Mouse (Mus musculus) right cerebral cortex, postnatal 14 days (tissue): ENCODE results near the gene Olfr723.
"Not testable (repeated sequence)": the region's sequence is repeated elsewhere in the genome, so short reads cannot be mapped to it uniquely, and the experiment has no call there.

ENCODE experiments used
- DNase-seq: peaks from one replicate; pipeline ENCODE4 v3.0.0; 2022

The Olfr723 gene

DNA sequence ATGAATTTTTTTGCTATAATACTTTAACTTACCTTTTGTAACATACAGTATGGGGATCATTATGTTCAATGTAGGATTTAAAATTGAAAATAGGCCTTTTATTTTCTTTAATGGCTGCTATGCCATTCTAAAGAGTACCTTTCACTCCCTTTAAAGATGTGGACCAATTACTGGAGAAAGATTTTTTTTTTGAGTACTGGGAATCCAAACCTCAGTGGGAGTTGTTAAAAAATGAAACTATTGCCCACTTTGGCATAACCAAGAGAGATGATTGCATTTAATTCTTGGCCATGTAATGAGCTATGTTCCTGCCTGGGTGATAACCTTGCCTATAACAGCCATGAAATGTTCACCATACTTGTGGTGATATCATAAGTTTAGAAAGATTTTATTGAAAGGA, at the start of gene Olfr723:
TSS of gene Olfr723 (minus strand) at position 101 of the 400 bp plus-strand sequence.
- not testable (repeated sequence) for DNase-seq

DNA sequence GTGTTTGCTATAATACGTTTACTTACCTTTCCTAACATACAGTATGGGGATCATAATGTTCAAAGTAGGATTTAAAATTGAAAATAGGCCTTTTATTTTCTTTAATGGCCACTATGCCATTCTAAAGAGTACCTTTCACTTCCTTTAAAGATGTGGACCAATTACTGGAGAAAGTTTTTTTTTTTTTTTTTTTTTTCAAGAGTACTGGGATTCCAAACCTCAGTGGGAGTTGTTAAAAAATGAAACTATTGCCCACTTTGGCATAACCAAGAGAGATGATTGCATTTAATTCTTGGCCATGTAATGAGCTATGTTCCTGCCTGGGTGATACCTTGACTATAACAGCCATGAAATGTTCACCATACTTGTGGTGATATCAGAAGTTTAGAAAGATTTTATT, 31.6 kb upstream of the Olfr723 start, which contains the start of gene Olfr724:
TSS of gene Olfr724 (minus strand) at position 101 of the 400 bp plus-strand sequence.
- DNase-seq = not testable (repeated sequence)

DNA sequence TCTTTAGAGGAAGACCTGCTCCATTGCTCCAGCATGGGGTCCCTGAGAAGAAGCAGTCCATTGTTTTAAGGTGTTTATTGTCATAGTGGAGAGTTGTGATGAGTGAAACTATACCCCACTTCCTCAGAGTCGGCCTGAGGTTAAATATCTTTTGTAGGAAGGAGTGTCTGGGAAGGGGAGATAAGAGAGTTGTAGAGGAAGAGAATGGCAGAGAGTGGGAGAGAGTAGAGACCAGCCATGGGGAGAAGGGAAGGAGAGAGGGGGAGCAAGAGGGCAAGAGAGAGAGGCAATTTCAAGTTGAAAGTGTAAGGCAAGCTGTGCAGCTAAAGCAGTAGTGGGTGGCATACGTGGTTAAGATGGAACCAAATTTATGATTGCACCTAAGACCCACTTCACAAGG, 24.3 kb upstream of the Olfr723 start:
- DNase-seq = no peak

DNA sequence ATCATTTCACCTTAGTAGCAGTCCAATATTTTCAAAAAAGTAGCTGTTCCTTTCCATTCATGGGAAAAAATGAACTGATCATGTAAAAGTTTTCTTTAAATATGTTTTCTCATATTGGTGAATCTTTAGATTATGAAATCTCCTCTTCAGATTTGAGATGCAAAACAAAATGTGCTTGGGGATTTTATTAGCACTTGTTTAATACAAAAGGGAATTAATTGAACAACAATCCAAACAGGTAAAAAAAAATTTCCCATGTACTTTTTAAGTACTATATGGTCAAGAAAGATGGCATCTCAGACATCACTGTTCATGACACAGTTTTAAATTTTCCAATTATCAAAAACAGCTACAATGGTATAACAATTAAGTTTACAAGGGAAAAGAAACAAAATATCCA, 29.7 kb downstream of the Olfr723 start, which contains the start of gene Olfr722:
TSS of gene Olfr722 (minus strand) at position 101 of the 400 bp plus-strand sequence.
- no peak for DNase-seq
